Mouse (Mus musculus) liver, adult 2 months (tissue): ENCODE measurements at regions not wholly inside any gene's neighbourhood (a gene's known extent, or its start where the extent isn't known, plus 50 kb on each side); places are given as distances from the start of the nearest gene placed in this dataset.

Experiments used
- DNase-seq: peaks from one replicate; pipeline ENCODE4 v3.0.0-alpha.2; 2011; ENCODE audit warnings: low read depth, low spot score; ENCODE audit errors: extremely low read depth
- H3K27ac ChIP-seq: fragments of 200-500 bp; replicated peaks from 2 replicates; pipeline ENCODE4 v1.5.1; 2012; ENCODE audit warnings: low read depth, mild to moderate bottlenecking, control low read depth, inconsistent platforms, low read length; ENCODE audit not compliant: insufficient read depth
- H3K27me3 ChIP-seq: fragments of 200-500 bp; 2 replicates; pipeline ENCODE4 v1.6.1; 2012; ENCODE audit warnings: mild to moderate bottlenecking, moderate library complexity, low read length, inconsistent platforms; ENCODE audit not compliant: control insufficient read depth, insufficient read depth
- H3K36me3 ChIP-seq: fragments of 200-500 bp; 2 replicates; pipeline ENCODE4 v1.6.1; 2012; ENCODE audit warnings: low read length, inconsistent platforms; ENCODE audit not compliant: control insufficient read depth, insufficient read depth
- H3K4me1 ChIP-seq: fragments of 200-500 bp; 2 replicates; pipeline ENCODE4 v1.6.1; 2011; ENCODE audit warnings: low read length; ENCODE audit not compliant: control insufficient read depth, insufficient read depth
- H3K4me3 ChIP-seq: fragments of 200-500 bp; 2 replicates; pipeline ENCODE4 v1.5.1; 2011; ENCODE audit warnings: low read depth, mild to moderate bottlenecking, control low read depth, low read length, moderate library complexity; ENCODE audit not compliant: insufficient read depth
- H3K79me2 ChIP-seq: fragments of 200-500 bp; 2 replicates; pipeline ENCODE4 v1.6.1; 2012; ENCODE audit warnings: inconsistent platforms, mild to moderate bottlenecking, low read length, moderate library complexity; ENCODE audit not compliant: control insufficient read depth, insufficient read depth
- H3K9ac ChIP-seq: fragments of 200-500 bp; 2 replicates; pipeline ENCODE4 v1.6.1; 2012; ENCODE audit warnings: low read depth, mild to moderate bottlenecking, control low read depth, inconsistent platforms, low read length
- CTCF ChIP-seq: fragments of 200-500 bp; IDR thresholded peaks from 2 replicates; pipeline ENCODE4 v1.5.1; 2011; ENCODE audit warnings: low read depth, low read length, control low read depth
- POLR2A ChIP-seq: fragments of 200-500 bp; IDR thresholded peaks from 2 replicates; pipeline ENCODE4 v1.6.1; 2011; ENCODE audit warnings: low read length, control low read depth; ENCODE audit not compliant: insufficient read depth; ENCODE audit errors: extremely low read depth
- WGBS: fragments of 180-500 bp; shearing (Covaris S2); methylation state at CpG from one replicate; pipeline ENCODE4 v1.1.7; 2018; 5-methylcytosine and 5-hydroxymethylcytosine counted together

DNA sequence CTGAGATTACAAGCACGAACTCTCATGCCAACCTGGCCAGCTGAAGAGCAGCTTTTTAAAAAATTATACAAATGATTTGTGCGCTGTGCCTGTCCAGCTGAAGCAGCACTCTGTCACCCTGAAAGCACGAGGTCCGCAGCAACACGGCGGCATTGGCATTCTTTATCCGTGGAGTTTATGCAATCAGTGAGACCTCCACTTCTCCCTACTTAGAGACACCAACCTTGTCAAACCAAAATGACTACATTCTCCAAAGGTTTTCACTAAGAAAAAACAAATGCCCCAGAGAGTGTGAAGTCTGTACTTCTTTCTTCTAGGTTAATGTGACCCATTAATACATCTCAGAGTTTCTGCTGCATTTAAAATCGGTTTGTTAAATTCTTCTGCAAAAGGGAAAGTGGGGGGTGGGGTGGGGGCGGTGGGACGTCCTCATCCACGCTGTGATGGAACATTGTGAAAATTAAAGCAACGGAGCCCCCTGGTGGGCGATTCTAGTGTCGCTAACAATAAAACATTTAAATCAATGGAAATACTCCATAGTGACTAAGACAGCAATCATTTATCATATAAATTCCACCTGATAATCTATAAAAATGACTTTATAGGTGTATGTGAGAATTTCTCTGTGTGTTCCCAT lies 524.2 kb upstream of the Gpc5 start:
- Histone ChIP-seq H3K79me2 (no peaks in the 10 kb centered on the region), H3K4me3 (no peak overlapping the region), H3K9ac (no peak overlapping the region), H3K4me1 (no peaks in the 10 kb centered on the region), H3K27ac (no peak overlapping the region), H3K36me3 (no peaks in the 10 kb centered on the region), H3K27me3 (no peaks in the 10 kb centered on the region)
- WGBS = 25% methylated on average over 14 of the region's 14 CpGs
- DNase-seq = peak; percentile 8
- TF ChIP-seq POLR2A (no peak), CTCF (0 out of 2 replicates have a peak, but pooled peaks have one; percentile 16)

DNA sequence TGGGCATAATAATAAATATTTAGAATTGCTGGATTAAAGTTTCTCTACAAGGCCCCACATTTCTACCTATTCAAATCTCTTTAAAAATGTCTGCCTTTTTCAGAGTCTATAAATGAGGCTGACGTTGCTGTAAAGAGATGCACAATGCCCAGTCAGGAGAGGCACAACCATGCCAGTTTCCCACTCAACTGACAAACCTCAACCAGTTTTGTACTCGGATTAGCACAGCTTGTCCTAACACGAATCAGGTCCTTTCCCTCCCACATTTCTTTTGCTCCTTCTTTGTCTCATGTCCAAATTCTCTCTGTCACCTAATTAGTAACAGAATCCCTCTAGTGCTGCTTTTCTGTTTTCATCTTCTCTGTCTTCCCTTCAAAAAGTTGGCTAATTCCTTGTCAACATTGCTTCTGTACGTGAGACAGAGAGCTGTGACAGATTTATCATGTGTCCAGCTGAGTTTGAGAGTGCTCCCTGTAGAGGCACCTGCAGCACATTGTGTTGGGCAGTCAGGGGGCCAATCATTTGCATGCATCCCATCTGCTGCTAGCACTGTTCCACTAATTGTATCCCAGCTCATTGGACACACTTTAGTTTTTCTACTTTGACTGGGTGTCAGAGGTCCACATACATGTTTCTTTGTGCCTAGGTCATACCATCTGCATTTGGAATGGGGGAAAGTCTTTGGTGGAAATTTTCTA lies 504.5 kb upstream of the Gpc5 start:
- Histone ChIP-seq H3K79me2 (no peaks in the 10 kb centered on the region), H3K27ac (no peak overlapping the region), H3K36me3 (no peaks in the 10 kb centered on the region), H3K4me1 (no peaks in the 10 kb centered on the region), H3K4me3 (no peak overlapping the region), H3K9ac (no peak overlapping the region), H3K27me3 (no peaks in the 10 kb centered on the region)
- TF ChIP-seq CTCF (no peak), POLR2A (no peak)
- 59% methylated on average over 4 of the region's 4 CpGs for WGBS
- no peak for DNase-seq

DNA sequence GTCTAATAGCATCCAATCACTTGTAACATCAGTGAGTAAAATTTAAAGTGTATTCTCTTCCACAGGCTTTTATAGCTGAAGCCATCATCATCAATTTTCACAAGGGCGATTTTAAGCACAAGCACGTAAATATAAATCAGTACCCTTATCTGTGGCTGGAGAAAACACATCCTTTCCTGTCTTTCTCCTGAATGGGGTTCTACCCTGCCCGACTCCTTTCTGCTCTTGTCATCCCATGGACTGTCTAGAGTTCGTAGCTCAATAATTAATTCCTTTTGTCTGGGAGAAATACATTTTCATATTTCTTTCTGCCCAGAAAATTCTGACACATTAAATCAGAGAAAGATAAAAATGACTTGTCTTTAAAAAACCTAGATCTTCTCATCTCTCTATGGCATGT lies 482.7 kb upstream of the Gpc5 start:
- H3K4me3 ChIP-seq = no peak overlapping the region

DNA sequence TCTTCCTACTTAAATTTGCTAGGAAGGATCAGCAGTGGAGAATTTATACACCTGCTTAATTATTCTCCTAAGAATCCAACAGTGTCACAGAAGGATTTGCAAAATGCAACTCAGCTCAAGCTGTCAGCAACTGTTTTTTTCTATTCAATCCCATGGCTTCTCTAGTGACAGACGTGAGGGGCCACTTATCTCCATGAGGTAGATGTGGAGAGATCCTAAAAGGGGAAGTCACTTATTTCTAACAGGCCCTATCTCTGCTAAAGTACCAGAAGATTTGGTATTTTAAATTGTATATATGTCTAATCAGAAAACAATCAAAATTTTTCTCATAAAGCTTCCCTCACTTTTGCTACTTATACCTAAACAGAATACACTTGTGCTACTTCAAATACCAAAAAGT lies 479.6 kb upstream of the Gpc5 start:
- no peak overlapping the region for H3K4me3 ChIP-seq
- no peak overlapping the region for H3K9ac ChIP-seq
- no peak overlapping the region for H3K27ac ChIP-seq
- H3K27me3 ChIP-seq = no peaks in the 10 kb centered on the region
- 51% methylated on average over 1 of the region's 1 CpGs for WGBS
- H3K79me2 ChIP-seq = no peaks in the 10 kb centered on the region
- H3K4me1 ChIP-seq = no peaks in the 10 kb centered on the region
- TF ChIP-seq POLR2A = no peak
- TF ChIP-seq CTCF = no peak
- no peak for DNase-seq
- no peaks in the 10 kb centered on the region for H3K36me3 ChIP-seq

More for the DNA sequence above, 482.7 kb upstream of the Gpc5 start:
- Histone ChIP-seq H3K79me2 (no peaks in the 10 kb centered on the region), H3K27ac (no peak overlapping the region), H3K27me3 (no peaks in the 10 kb centered on the region), H3K4me1 (no peaks in the 10 kb centered on the region), H3K9ac (no peak overlapping the region), H3K36me3 (no peaks in the 10 kb centered on the region)
- TF ChIP-seq POLR2A (no peak), CTCF (no peak)
- DNase-seq = no peak
- 83% methylated on average over 4 of the region's 4 CpGs for WGBS

DNA sequence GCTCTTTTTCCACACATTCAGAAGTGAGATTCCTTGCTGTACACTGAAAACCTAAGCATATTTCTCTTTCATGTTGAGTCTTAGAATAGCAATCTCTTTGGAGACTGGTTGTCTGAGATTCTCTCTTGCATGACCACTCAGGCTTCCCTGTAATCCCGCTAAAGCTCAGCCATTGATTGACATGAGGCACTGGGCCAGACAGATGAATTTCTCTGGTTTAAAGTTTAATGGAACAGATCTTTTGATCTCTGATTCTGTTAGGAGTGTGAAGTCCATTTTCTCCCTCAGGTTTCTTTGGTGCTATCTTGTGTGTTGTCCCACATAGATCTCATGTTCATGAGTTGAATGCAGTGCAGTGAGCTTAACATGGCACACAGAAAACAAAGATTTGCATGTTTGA lies 435.4 kb upstream of the Gpc5 start:
- WGBS = 11% methylated on average over 1 of the region's 1 CpGs
- Histone ChIP-seq H3K9ac (no peak overlapping the region), H3K27me3 (no peaks in the 10 kb centered on the region), H3K79me2 (no peaks in the 10 kb centered on the region), H3K4me3 (no peak overlapping the region), H3K36me3 (no peaks in the 10 kb centered on the region), H3K27ac (no peak overlapping the region), H3K4me1 (no peaks in the 10 kb centered on the region; the same call in 1 of the 2 replicates)
- TF ChIP-seq POLR2A = no peak
- no peak for TF ChIP-seq CTCF
- peak; percentile 82 for DNase-seq

DNA sequence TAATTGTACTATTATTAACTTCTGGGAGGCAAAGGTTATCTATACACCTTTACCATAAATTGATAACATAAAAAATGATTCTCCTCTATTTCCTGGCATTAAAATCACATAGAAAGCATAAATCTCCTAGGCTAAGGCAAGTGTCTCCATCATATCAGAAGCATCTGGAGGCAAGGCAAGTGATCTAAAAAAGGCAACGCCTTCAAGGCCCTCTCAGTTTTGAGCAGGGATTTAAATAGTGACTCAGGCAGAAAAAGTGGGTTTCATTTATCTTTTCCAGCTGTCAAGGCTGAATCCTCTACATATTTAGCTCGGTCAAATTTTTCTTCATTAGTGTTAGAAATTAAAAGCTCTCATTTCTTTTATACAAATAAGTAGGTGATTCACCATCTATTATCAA lies 430.0 kb upstream of the Gpc5 start:
- Histone ChIP-seq H3K79me2 (no peaks in the 10 kb centered on the region), H3K27ac (no peak overlapping the region), H3K4me3 (no peak overlapping the region), H3K36me3 (no peaks in the 10 kb centered on the region), H3K27me3 (no peaks in the 10 kb centered on the region), H3K4me1 (no peaks in the 10 kb centered on the region; the same call in 1 of the 2 replicates), H3K9ac (no peak overlapping the region)
- TF ChIP-seq POLR2A = no peak
- TF ChIP-seq CTCF = no peak
- 80% methylated on average over 2 of the region's 2 CpGs for WGBS
- DNase-seq = no peak
